Mouse (Mus musculus): Measurements from ENCODE around the gene Irf2bp1. TPM values are rescaled to one million over a fixed set of nuclear protein-coding genes. Genes with fewer than 3 reads are reported as not detected.

Irf2bp1 gene
- polyA plus RNA-seq, 1 experiment = 27.6 TPM

DNA sequence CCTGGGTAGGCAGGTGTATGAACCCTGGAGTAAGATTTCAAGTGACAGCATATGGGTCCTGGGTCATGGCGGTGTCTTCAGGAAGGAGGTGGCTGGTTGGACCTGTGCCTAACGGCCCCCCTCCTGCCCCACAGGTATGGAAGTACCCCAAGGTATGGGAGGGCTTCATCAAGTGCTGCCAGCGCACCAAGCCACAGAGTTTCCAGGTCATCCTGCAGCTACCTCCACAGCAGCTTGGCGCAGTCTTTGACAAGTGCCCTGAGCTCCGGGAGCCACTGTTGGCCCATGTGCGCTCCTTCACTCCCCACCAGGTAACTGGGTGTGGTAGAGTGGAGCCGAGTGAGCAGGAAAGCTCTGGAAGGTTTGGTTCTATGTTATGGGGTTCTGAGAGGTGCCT lies 49.3 kb downstream of the Irf2bp1 start:
- H3K36me3 ChIP-seq (ENCODE audit: control insufficient read depth, insufficient read depth) = no peaks in the 10 kb centered on the region

GRCm38 (mm10) chr7:19054047-19054776 lies 50.4 kb downstream of the Irf2bp1 start, which contains the start of gene Rsph6a:
Rsph6a (plus strand) TSS chr7:19054690.
- H3K27me3 ChIP-seq (ENCODE audit: control insufficient read depth, insufficient read depth, insufficient read length) = no peaks in the 10 kb centered on the region
- no peak within 1 kb of the TSS for H3K4me3 ChIP-seq
- H3ac ChIP-seq (ENCODE audit: control insufficient read depth, insufficient read length) = no peak within 1 kb of the TSS
- H3K79me2 ChIP-seq (ENCODE audit: control insufficient read depth, insufficient read depth) = no peaks in the 10 kb centered on the region
- TF ChIP-seq CEBPB (IDR thresholded peaks at IDR 0.05; ENCODE audit: insufficient read depth, poor library complexity, severe bottlenecking) = no peak
- TF ChIP-seq E2F4 (IDR thresholded peaks at IDR 0.05; ENCODE audit: insufficient read depth) = no peak
- no peak for TF ChIP-seq SRF (IDR thresholded peaks at IDR 0.05; ENCODE audit: control insufficient read depth, insufficient read length, low read depth)
- TF ChIP-seq TCF3 (IDR thresholded peaks at IDR 0.05; ENCODE audit: insufficient read length, low read depth) = no peak
- TF ChIP-seq MYOG (IDR thresholded peaks at IDR 0.05; ENCODE audit: control insufficient read depth in 1 of 3, insufficient read depth in 1 of 3, insufficient read length in 2 of 3, low read depth in 2 of 3) = no peak
- no peak for TF ChIP-seq REST (IDR thresholded peaks at IDR 0.05; ENCODE audit: insufficient read depth, insufficient read length)
- TF ChIP-seq MAX (IDR thresholded peaks at IDR 0.05; ENCODE audit: low read depth) = no peak
- no peak for TF ChIP-seq TCF12 (IDR thresholded peaks at IDR 0.05; ENCODE audit: insufficient read depth, poor library complexity, severe bottlenecking)
- no peak for TF ChIP-seq POLR2AphosphoS2 (IDR thresholded peaks at IDR 0.05; ENCODE audit: insufficient read length, low read depth)
- TF ChIP-seq MYOD1 (IDR thresholded peaks at IDR 0.05; ENCODE audit: control insufficient read depth in 1 of 3, insufficient read length in 2 of 3, low read depth in 2 of 3) = no peak
- no peak for TF ChIP-seq POLR2A (IDR thresholded peaks at IDR 0.05; ENCODE audit: insufficient read length, low read depth)
- H3K4me2 ChIP-seq (ENCODE audit: low read depth) = no peak within 1 kb of the TSS
- no peaks in the 10 kb centered on the region for H3K36me3 ChIP-seq (ENCODE audit: control insufficient read depth, insufficient read depth)

More for the DNA sequence above, 49.3 kb downstream of the Irf2bp1 start:
- H3ac ChIP-seq (ENCODE audit: control insufficient read depth, insufficient read length) = no peak overlapping the region
- H3K27me3 ChIP-seq (ENCODE audit: control insufficient read depth, insufficient read depth, insufficient read length) = no peaks in the 10 kb centered on the region
- no peak overlapping the region for H3K4me3 ChIP-seq
- TF ChIP-seq E2F4 (IDR thresholded peaks at IDR 0.05; ENCODE audit: insufficient read depth) (no peak), USF1 (IDR thresholded peaks at IDR 0.05; ENCODE audit: low read depth) (no peak), MYOD1 (IDR thresholded peaks at IDR 0.05; ENCODE audit: control insufficient read depth in 1 of 3, insufficient read length in 2 of 3, low read depth in 2 of 3) (no peak), POLR2AphosphoS2 (IDR thresholded peaks at IDR 0.05; ENCODE audit: insufficient read length, low read depth) (no peak), TCF12 (IDR thresholded peaks at IDR 0.05; ENCODE audit: insufficient read depth, poor library complexity, severe bottlenecking) (no peak), MAX (IDR thresholded peaks at IDR 0.05; ENCODE audit: low read depth) (no peak), TCF3 (IDR thresholded peaks at IDR 0.05; ENCODE audit: insufficient read length, low read depth) (no peak), REST (IDR thresholded peaks at IDR 0.05; ENCODE audit: insufficient read depth, insufficient read length) (no peak), MYOG (IDR thresholded peaks at IDR 0.05; ENCODE audit: control insufficient read depth in 1 of 3, insufficient read depth in 1 of 3, insufficient read length in 2 of 3, low read depth in 2 of 3) (no peak), POLR2A (IDR thresholded peaks at IDR 0.05; ENCODE audit: insufficient read length, low read depth) (no peak)
- H3K4me2 ChIP-seq (ENCODE audit: low read depth) = no peak overlapping the region
- no peaks in the 10 kb centered on the region for H3K79me2 ChIP-seq (ENCODE audit: control insufficient read depth, insufficient read depth)

- no peaks in the 10 kb centered on the region for H3K79me2 ChIP-seq (ENCODE audit: control insufficient read depth, insufficient read depth)
- no peak overlapping the region for H3K4me2 ChIP-seq (ENCODE audit: low read depth)
- no peak for TF ChIP-seq MAX (IDR thresholded peaks at IDR 0.05; ENCODE audit: low read depth)
- H3ac ChIP-seq (ENCODE audit: control insufficient read depth, insufficient read length) = no peak overlapping the region
- H3K27me3 ChIP-seq (ENCODE audit: control insufficient read depth, insufficient read depth, insufficient read length) = no peaks in the 10 kb centered on the region
- H3K4me3 ChIP-seq = no peak overlapping the region
- no peaks in the 10 kb centered on the region for H3K36me3 ChIP-seq (ENCODE audit: control insufficient read depth, insufficient read depth)
These were observed 50.9 kb downstream of the Irf2bp1 start for GRCm38 (mm10) chr7:19054777-19055076.

DNA sequence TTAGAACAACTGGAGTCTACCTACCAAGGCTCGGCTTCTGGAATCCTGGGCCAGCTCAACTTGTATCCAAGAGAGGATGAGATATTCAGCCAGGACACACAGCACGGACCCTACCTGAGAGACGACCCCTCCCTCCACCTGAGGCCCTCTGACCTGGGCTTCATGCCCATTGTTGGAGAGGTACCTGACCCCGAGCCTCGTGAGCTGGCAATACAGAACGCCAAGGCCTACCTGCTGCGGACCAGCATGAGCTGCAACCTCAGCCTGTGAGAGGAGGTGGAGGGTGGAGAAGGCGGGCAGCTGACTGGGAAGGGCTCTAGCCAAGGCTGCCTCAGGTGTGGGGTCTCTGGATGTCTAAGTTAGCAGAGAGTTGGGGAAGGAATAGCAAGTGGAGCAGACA lies 51.3 kb downstream of the Irf2bp1 start:
- Histone ChIP-seq H3K27me3 (ENCODE audit: control insufficient read depth, insufficient read depth, insufficient read length) (no peaks in the 10 kb centered on the region), H3K79me2 (ENCODE audit: control insufficient read depth, insufficient read depth) (no peaks in the 10 kb centered on the region), H3K36me3 (ENCODE audit: control insufficient read depth, insufficient read depth) (no peaks in the 10 kb centered on the region), H3ac (ENCODE audit: control insufficient read depth, insufficient read length) (no peak overlapping the region), H3K4me2 (ENCODE audit: low read depth) (no peak overlapping the region), H3K4me3 (no peak overlapping the region)
- TF ChIP-seq SRF (IDR thresholded peaks at IDR 0.05; ENCODE audit: control insufficient read depth, insufficient read length, low read depth) (no peak), USF1 (IDR thresholded peaks at IDR 0.05; ENCODE audit: low read depth) (no peak), POLR2AphosphoS2 (IDR thresholded peaks at IDR 0.05; ENCODE audit: insufficient read length, low read depth) (no peak), TCF12 (IDR thresholded peaks at IDR 0.05; ENCODE audit: insufficient read depth, poor library complexity, severe bottlenecking) (no peak), MYOD1 (IDR thresholded peaks at IDR 0.05; ENCODE audit: control insufficient read depth in 1 of 3, insufficient read length in 2 of 3, low read depth in 2 of 3) (no peak), CEBPB (IDR thresholded peaks at IDR 0.05; ENCODE audit: insufficient read depth, poor library complexity, severe bottlenecking) (no peak), REST (IDR thresholded peaks at IDR 0.05; ENCODE audit: insufficient read depth, insufficient read length) (no peak)

Other genes with a start within 250 kb of the Irf2bp1 start
- not detected for gene Psg19, start 205.5 kb upstream of the Irf2bp1 start, polyA plus RNA-seq (2012; fragmentation: generic; extraction: Trizol)
- 0.01 TPM for gene Psg17, start 182.4 kb upstream of the Irf2bp1 start, polyA plus RNA-seq (2012; fragmentation: generic; extraction: Trizol)
- gene Mill2, start 164.1 kb upstream of the Irf2bp1 start, polyA plus RNA-seq (2012; fragmentation: generic; extraction: Trizol) = 0.24 TPM
- not detected for gene Pglyrp1, start 132.7 kb upstream of the Irf2bp1 start, polyA plus RNA-seq (2012; fragmentation: generic; extraction: Trizol)
- gene Ccdc61, start 93.6 kb upstream of the Irf2bp1 start, polyA plus RNA-seq (2012; fragmentation: generic; extraction: Trizol) = 7.7 TPM
- gene Nova2, start 78.2 kb upstream of the Irf2bp1 start, polyA plus RNA-seq (2012; fragmentation: generic; extraction: Trizol) = 0.06 TPM
- gene Nanos2, start 16.6 kb upstream of the Irf2bp1 start, polyA plus RNA-seq (2012; fragmentation: generic; extraction: Trizol) = not detected
- 10.4 TPM for gene Mypop, start 12.8 kb upstream of the Irf2bp1 start, polyA plus RNA-seq (2012; fragmentation: generic; extraction: Trizol)
- 0.12 TPM for gene Foxa3, start 19.5 kb downstream of the Irf2bp1 start, polyA plus RNA-seq (2012; fragmentation: generic; extraction: Trizol)
- 90.3 TPM for gene Sympk, start 20.3 kb downstream of the Irf2bp1 start, polyA plus RNA-seq (2012; fragmentation: generic; extraction: Trizol)
- 0.04 TPM for gene Rsph6a, start 50.6 kb downstream of the Irf2bp1 start, polyA plus RNA-seq (2012; fragmentation: generic; extraction: Trizol)
- 83.7 TPM for gene Dmwd, start 72.2 kb downstream of the Irf2bp1 start, polyA plus RNA-seq (2012; fragmentation: generic; extraction: Trizol)
- gene Dmpk, start 79.8 kb downstream of the Irf2bp1 start, polyA plus RNA-seq (2012; fragmentation: generic; extraction: Trizol) = 294 TPM
- gene Six5, start 90.5 kb downstream of the Irf2bp1 start, polyA plus RNA-seq (2012; fragmentation: generic; extraction: Trizol) = 1.6 TPM
- gene Gm4969, start 114.3 kb downstream of the Irf2bp1 start, polyA plus RNA-seq (2012; fragmentation: generic; extraction: Trizol) = not detected
- 6.2 TPM for gene Fbxo46, start 115.8 kb downstream of the Irf2bp1 start, polyA plus RNA-seq (2012; fragmentation: generic; extraction: Trizol)
- gene Qpctl, start 145.2 kb downstream of the Irf2bp1 start, polyA plus RNA-seq (2012; fragmentation: generic; extraction: Trizol) = 7.7 TPM
- 192 TPM for gene Snrpd2, start 145.7 kb downstream of the Irf2bp1 start, polyA plus RNA-seq (2012; fragmentation: generic; extraction: Trizol)
- 0.48 TPM for gene Gipr, start 162.1 kb downstream of the Irf2bp1 start, polyA plus RNA-seq (2012; fragmentation: generic; extraction: Trizol)
- gene Eml2, start 172.4 kb downstream of the Irf2bp1 start, polyA plus RNA-seq (2012; fragmentation: generic; extraction: Trizol) = 47.7 TPM
- 0.10 TPM for gene Gpr4, start 208.5 kb downstream of the Irf2bp1 start, polyA plus RNA-seq (2012; fragmentation: generic; extraction: Trizol)
- gene Opa3, start 224.3 kb downstream of the Irf2bp1 start, polyA plus RNA-seq (2012; fragmentation: generic; extraction: Trizol) = 29.8 TPM